Mouse (Mus musculus): ENCODE measurements around the gene Thada. TPM values are rescaled to one million over a fixed set of nuclear protein-coding genes. Genes with fewer than 3 reads are reported as not detected.

Thada gene
- polyA plus RNA-seq, 1 experiment from 2014 or later: 13.0 TPM

GRCm38 (mm10) chr17:84157743-84158460 lies 308.1 kb downstream of the Thada start:
- peaks cover 67% of the 10 kb centered on the region for H3K27me3 ChIP-seq (replicated peaks; ENCODE audit: low read depth, poor library complexity, severe bottlenecking)
- H3K27ac ChIP-seq (replicated peaks): peak overlapping the region; percentile 25; the same call in 1 of the 2 replicates
- no peaks in the 10 kb centered on the region for H3K9me3 ChIP-seq
- H3K4me1 ChIP-seq: peaks cover 58% of the 10 kb centered on the region
- DNase-seq (ENCODE audit: low spot score): no peak
- H3K36me3 ChIP-seq (replicated peaks): no peaks in the 10 kb centered on the region
- no peak overlapping the region for H3K4me3 ChIP-seq
- 64% methylated on average over 6 of the region's 6 CpGs for WGBS

- WGBS: 37% methylated on average over 19 of the region's 19 CpGs
- no peaks in the 10 kb centered on the region for H3K9me3 ChIP-seq
- no peak for DNase-seq (ENCODE audit: low spot score)
- peaks cover 75% of the 10 kb centered on the region for H3K27me3 ChIP-seq (replicated peaks; ENCODE audit: low read depth, poor library complexity, severe bottlenecking)
- H3K4me1 ChIP-seq: peaks cover 57% of the 10 kb centered on the region
- no peak overlapping the region for H3K4me3 ChIP-seq
- no peaks in the 10 kb centered on the region for H3K36me3 ChIP-seq (replicated peaks)
- no peak overlapping the region; the same call in 1 of the 2 replicates for H3K27ac ChIP-seq (replicated peaks)
These were observed 309.0 kb downstream of the Thada start for GRCm38 (mm10) chr17:84156748-84157742.

- no peaks in the 10 kb centered on the region for H3K9me3 ChIP-seq
- H3K4me3 ChIP-seq: no peak overlapping the region
- H3K36me3 ChIP-seq (replicated peaks): no peaks in the 10 kb centered on the region
- peaks cover 57% of the 10 kb centered on the region for H3K4me1 ChIP-seq
- 37% methylated on average over 13 of the region's 13 CpGs for WGBS
- peaks cover 84% of the 10 kb centered on the region for H3K27me3 ChIP-seq (replicated peaks; ENCODE audit: low read depth, poor library complexity, severe bottlenecking)
- no peak for DNase-seq (ENCODE audit: low spot score)
- no peak overlapping the region; the same call in 1 of the 2 replicates for H3K27ac ChIP-seq (replicated peaks)
These were observed 309.8 kb downstream of the Thada start for GRCm38 (mm10) chr17:84156227-84156573.

- 78% methylated on average over 8 of the region's 8 CpGs for WGBS
- no peak for DNase-seq (ENCODE audit: low spot score)
- Histone ChIP-seq H3K36me3 (replicated peaks) (no peaks in the 10 kb centered on the region), H3K27me3 (replicated peaks; ENCODE audit: low read depth, poor library complexity, severe bottlenecking) (peaks cover 84% of the 10 kb centered on the region), H3K9me3 (no peaks in the 10 kb centered on the region), H3K4me3 (no peak overlapping the region), H3K4me1 (peaks cover 52% of the 10 kb centered on the region), H3K27ac (replicated peaks) (no peak overlapping the region; the same call in 1 of the 2 replicates)
These were observed 310.3 kb downstream of the Thada start for GRCm38 (mm10) chr17:84155516-84156226.

GRCm38 (mm10) chr17:84155029-84155338 lies 311.0 kb downstream of the Thada start:
- Histone ChIP-seq H3K9me3 (no peaks in the 10 kb centered on the region), H3K27me3 (replicated peaks; ENCODE audit: low read depth, poor library complexity, severe bottlenecking) (peaks cover 77% of the 10 kb centered on the region), H3K4me3 (no peak overlapping the region), H3K36me3 (replicated peaks) (no peaks in the 10 kb centered on the region), H3K4me1 (peaks cover 56% of the 10 kb centered on the region), H3K27ac (replicated peaks) (no peak overlapping the region)
- 89% methylated on average over 6 of the region's 6 CpGs for WGBS
- no peak for DNase-seq (ENCODE audit: low spot score)

- no peak for DNase-seq (ENCODE audit: low spot score)
- no peak overlapping the region for H3K4me3 ChIP-seq
- H3K9me3 ChIP-seq: no peaks in the 10 kb centered on the region
- 84% methylated on average over 11 of the region's 11 CpGs for WGBS
- peaks cover 61% of the 10 kb centered on the region for H3K4me1 ChIP-seq
- peaks cover 75% of the 10 kb centered on the region for H3K27me3 ChIP-seq (replicated peaks; ENCODE audit: low read depth, poor library complexity, severe bottlenecking)
- H3K36me3 ChIP-seq (replicated peaks): no peaks in the 10 kb centered on the region
- 0 out of 2 replicates have a peak overlapping the region, but pooled peaks have one; percentile 63 for H3K27ac ChIP-seq (replicated peaks)
These were observed 311.5 kb downstream of the Thada start for GRCm38 (mm10) chr17:84154302-84155028.

GRCm38 (mm10) chr17:84152976-84153786 lies 312.8 kb downstream of the Thada start:
- H3K4me1 ChIP-seq: peaks cover 63% of the 10 kb centered on the region
- WGBS: 80% methylated on average over 12 of the region's 12 CpGs

GRCm38 (mm10) chr17:84152206-84152975 lies 313.6 kb downstream of the Thada start:
- Histone ChIP-seq H3K36me3 (replicated peaks) (no peaks in the 10 kb centered on the region), H3K27me3 (replicated peaks; ENCODE audit: low read depth, poor library complexity, severe bottlenecking) (peaks cover 55% of the 10 kb centered on the region)

More at GRCm38 (mm10) chr17:84152976-84153786, 312.8 kb downstream of the Thada start:
- H3K9me3 ChIP-seq: no peaks in the 10 kb centered on the region
- H3K4me3 ChIP-seq: no peak overlapping the region
- peaks cover 63% of the 10 kb centered on the region for H3K27me3 ChIP-seq (replicated peaks; ENCODE audit: low read depth, poor library complexity, severe bottlenecking)
- no peak for DNase-seq (ENCODE audit: low spot score)
- no peaks in the 10 kb centered on the region for H3K36me3 ChIP-seq (replicated peaks)
- peak overlapping the region; percentile 63 for H3K27ac ChIP-seq (replicated peaks)

GRCm38 (mm10) chr17:84151306-84151705 lies 314.7 kb downstream of the Thada start:
- Histone ChIP-seq H3K4me3 (no peak overlapping the region), H3K27ac (replicated peaks) (0 out of 2 replicates have a peak overlapping the region, but pooled peaks have one; percentile 37), H3K27me3 (replicated peaks; ENCODE audit: low read depth, poor library complexity, severe bottlenecking) (peaks cover 51% of the 10 kb centered on the region), H3K36me3 (replicated peaks) (no peaks in the 10 kb centered on the region), H3K9me3 (no peaks in the 10 kb centered on the region), H3K4me1 (peaks cover 61% of the 10 kb centered on the region)
- no peak for DNase-seq (ENCODE audit: low spot score)
- 75% methylated on average over 6 of the region's 6 CpGs for WGBS

More at GRCm38 (mm10) chr17:84152206-84152975, 313.6 kb downstream of the Thada start:
- DNase-seq (ENCODE audit: low spot score): no peak
- Histone ChIP-seq H3K27ac (replicated peaks) (peak overlapping the region; percentile 37), H3K4me1 (peaks cover 61% of the 10 kb centered on the region), H3K4me3 (no peak overlapping the region), H3K9me3 (no peaks in the 10 kb centered on the region)
- 35% methylated on average over 6 of the region's 6 CpGs for WGBS

- Histone ChIP-seq H3K4me1 (peaks cover 64% of the 10 kb centered on the region), H3K27me3 (replicated peaks; ENCODE audit: low read depth, poor library complexity, severe bottlenecking) (peaks cover 49% of the 10 kb centered on the region), H3K9me3 (no peaks in the 10 kb centered on the region), H3K27ac (replicated peaks) (no peak overlapping the region), H3K36me3 (replicated peaks) (no peaks in the 10 kb centered on the region), H3K4me3 (no peak overlapping the region)
- WGBS: 44% methylated on average over 8 of the region's 8 CpGs
- no peak for DNase-seq (ENCODE audit: low spot score)
These were observed 315.7 kb downstream of the Thada start for GRCm38 (mm10) chr17:84150291-84150690.
